Mouse (Mus musculus): ENCODE measurements around the gene Nav2.

- TF ChIP-seq CTCF (conservative IDR thresholded peaks at IDR 0.05; ENCODE audit: low read length), result no peak
- no peak for TF ChIP-seq POU5F1 (IDR thresholded peaks at IDR 0.05; ENCODE audit: borderline replicate concordance, low read length)
Measured at GRCm38 (mm10) chr7:49076283-49076694, 167.8 kb downstream of the Nav2 start.

Data from E14TG2a.4 (cell line).